Mouse (Mus musculus): ENCODE results near the gene Akap5. TPM values are rescaled to one million over a fixed set of nuclear protein-coding genes. Genes with fewer than 3 reads are reported as not detected.

Akap5 gene
- total RNA-seq, 2 experiments from 2014 or later: 0.15 TPM; not detected in 1

- ATAC-seq (ENCODE audit: poor library complexity, severe bottlenecking): no peak
Measured at GRCm38 (mm10) chr12:76367096-76367995, 42.7 kb downstream of the Akap5 start.

- no peak for ATAC-seq (ENCODE audit: poor library complexity, severe bottlenecking)
Measured at GRCm38 (mm10) chr12:76368201-76368789, 43.6 kb downstream of the Akap5 start.

- ATAC-seq (ENCODE audit: poor library complexity, severe bottlenecking): no peak
Measured at GRCm38 (mm10) chr12:76368790-76369205, 44.1 kb downstream of the Akap5 start.

GRCm38 (mm10) chr12:76369206-76369977 lies 44.7 kb downstream of the Akap5 start, which contains the start of gene Zbtb25:
Zbtb25 (minus strand) TSS chr12:76369602.
- peak; percentile 49 for ATAC-seq (ENCODE audit: poor library complexity, severe bottlenecking)

- peak; percentile 49 for ATAC-seq (ENCODE audit: poor library complexity, severe bottlenecking)
Measured at GRCm38 (mm10) chr12:76369978-76370830, 45.5 kb downstream of the Akap5 start, which contains the start of gene Zbtb1. Zbtb1 (plus strand) TSS chr12:76370266.

GRCm38 (mm10) chr12:76370831-76371571 lies 46.3 kb downstream of the Akap5 start:
- peak; percentile 39 for ATAC-seq (ENCODE audit: poor library complexity, severe bottlenecking)

- ATAC-seq (ENCODE audit: poor library complexity, severe bottlenecking): no peak
Measured at GRCm38 (mm10) chr12:76372046-76372445, 47.4 kb downstream of the Akap5 start.

GRCm38 (mm10) chr12:76372881-76373818 lies 48.5 kb downstream of the Akap5 start:
- no peak for ATAC-seq (ENCODE audit: poor library complexity, severe bottlenecking)

- no peak for ATAC-seq (ENCODE audit: poor library complexity, severe bottlenecking)
Measured at GRCm38 (mm10) chr12:76373991-76374390, 49.3 kb downstream of the Akap5 start.

GRCm38 (mm10) chr12:76374911-76375310 lies 50.2 kb downstream of the Akap5 start:
- ATAC-seq (ENCODE audit: poor library complexity, severe bottlenecking): no peak

GRCm38 (mm10) chr12:76375506-76375905 lies 50.8 kb downstream of the Akap5 start:
- no peak for ATAC-seq (ENCODE audit: poor library complexity, severe bottlenecking)

GRCm38 (mm10) chr12:76376649-76377048 lies 52.0 kb downstream of the Akap5 start:
- ATAC-seq (ENCODE audit: poor library complexity, severe bottlenecking): peak; percentile 76

- ATAC-seq (ENCODE audit: poor library complexity, severe bottlenecking): peak; percentile 81
Measured at GRCm38 (mm10) chr12:76377059-76377458, 52.4 kb downstream of the Akap5 start.

GRCm38 (mm10) chr12:76377726-76378125 lies 53.0 kb downstream of the Akap5 start:
- ATAC-seq (ENCODE audit: poor library complexity, severe bottlenecking): no peak

GRCm38 (mm10) chr12:76378556-76378955 lies 53.9 kb downstream of the Akap5 start:
- no peak for ATAC-seq (ENCODE audit: poor library complexity, severe bottlenecking)

GRCm38 (mm10) chr12:76380151-76380550 lies 55.5 kb downstream of the Akap5 start:
- ATAC-seq (ENCODE audit: poor library complexity, severe bottlenecking): no peak

Data from megakaryocyte, adult 5-6 weeks (primary cell).